Mouse (Mus musculus) liver, adult 2 months (tissue): ENCODE results near the gene Rgs11. TPM values are rescaled to one million over a fixed set of nuclear protein-coding genes. Genes with fewer than 3 reads are reported as not detected.

Experiments
- DNase-seq: peaks from one replicate; pipeline ENCODE4 v3.0.0-alpha.2; 2011; ENCODE audit warnings: low read depth, low spot score; ENCODE audit errors: extremely low read depth
- H3K27ac ChIP-seq: fragments of 200-500 bp; replicated peaks from 2 replicates; pipeline ENCODE4 v1.5.1; 2012; ENCODE audit warnings: low read depth, mild to moderate bottlenecking, control low read depth, inconsistent platforms, low read length; ENCODE audit not compliant: insufficient read depth
- H3K27me3 ChIP-seq: fragments of 200-500 bp; 2 replicates; pipeline ENCODE4 v1.6.1; 2012; ENCODE audit warnings: mild to moderate bottlenecking, moderate library complexity, low read length, inconsistent platforms; ENCODE audit not compliant: control insufficient read depth, insufficient read depth
- H3K36me3 ChIP-seq: fragments of 200-500 bp; 2 replicates; pipeline ENCODE4 v1.6.1; 2012; ENCODE audit warnings: low read length, inconsistent platforms; ENCODE audit not compliant: control insufficient read depth, insufficient read depth
- H3K4me1 ChIP-seq: fragments of 200-500 bp; 2 replicates; pipeline ENCODE4 v1.6.1; 2011; ENCODE audit warnings: low read length; ENCODE audit not compliant: control insufficient read depth, insufficient read depth
- H3K4me3 ChIP-seq: fragments of 200-500 bp; 2 replicates; pipeline ENCODE4 v1.5.1; 2011; ENCODE audit warnings: low read depth, mild to moderate bottlenecking, control low read depth, low read length, moderate library complexity; ENCODE audit not compliant: insufficient read depth
- H3K79me2 ChIP-seq: fragments of 200-500 bp; 2 replicates; pipeline ENCODE4 v1.6.1; 2012; ENCODE audit warnings: inconsistent platforms, mild to moderate bottlenecking, low read length, moderate library complexity; ENCODE audit not compliant: control insufficient read depth, insufficient read depth
- H3K9ac ChIP-seq: fragments of 200-500 bp; 2 replicates; pipeline ENCODE4 v1.6.1; 2012; ENCODE audit warnings: low read depth, mild to moderate bottlenecking, control low read depth, inconsistent platforms, low read length
- CTCF ChIP-seq: fragments of 200-500 bp; IDR thresholded peaks from 2 replicates; pipeline ENCODE4 v1.5.1; 2011; ENCODE audit warnings: low read depth, low read length, control low read depth
- POLR2A ChIP-seq: fragments of 200-500 bp; IDR thresholded peaks from 2 replicates; pipeline ENCODE4 v1.6.1; 2011; ENCODE audit warnings: low read length, control low read depth; ENCODE audit not compliant: insufficient read depth; ENCODE audit errors: extremely low read depth
- WGBS: fragments of 180-500 bp; shearing (Covaris S2); methylation state at CpG from one replicate; pipeline ENCODE4 v1.1.7; 2018; 5-methylcytosine and 5-hydroxymethylcytosine counted together
- polyA plus RNA-seq: library from polyadenylated mRNA; depleted of rRNA; stranded (reverse); fragments of >200 nt; gene quantifications from 2 replicates; pipeline ENCODE4 v1.2.3, GENCODE M21; 2012; rRNA removed
- total RNA-seq: library from RNA; depleted of rRNA; stranded (reverse); fragments of >200 nt; gene quantifications from 2 replicates; pipeline ENCODE4 v1.2.3, GENCODE M21; 2014; rRNA removed

Rgs11 gene
- total and polyA plus RNA-seq, 2 experiments, result 0.09 to 0.22 TPM

GRCm38 (mm10) chr17:26252539-26253251 is 49.9 kb downstream of the Rgs11 start, which contains the start of gene Luc7l:
Gene Luc7l, plus strand, starts transcription at chr17:26252896.
- Histone ChIP-seq H3K36me3 (peaks cover 13% of the 10 kb centered on the region), H3K4me3 (peak within 1 kb of the TSS; percentile 99), H3K27ac (peak within 1 kb of the TSS; percentile 94), H3K27me3 (no peaks in the 10 kb centered on the region), H3K9ac (peak within 1 kb of the TSS; percentile 99), H3K79me2 (peaks cover 5% of the 10 kb centered on the region; the same call in 1 of the 2 replicates), H3K4me1 (peaks cover 6% of the 10 kb centered on the region)
- TF ChIP-seq POLR2A (peak; percentile 88), CTCF (0 out of 2 replicates have a peak, but pooled peaks have one; percentile 5)
- WGBS, result under 1% methylated on average over 43 of the region's 43 CpGs
- DNase-seq, result peak; percentile 92

GRCm38 (mm10) chr17:26253399-26253798 is 50.6 kb downstream of the Rgs11 start:
- Histone ChIP-seq H3K9ac (peak overlapping the region; percentile 99), H3K27ac (peak overlapping the region; percentile 94), H3K27me3 (no peaks in the 10 kb centered on the region), H3K79me2 (peaks cover 5% of the 10 kb centered on the region; the same call in 1 of the 2 replicates), H3K4me3 (peak overlapping the region; percentile 99), H3K36me3 (peaks cover 18% of the 10 kb centered on the region), H3K4me1 (peaks cover 6% of the 10 kb centered on the region)
- TF ChIP-seq POLR2A (no peak), CTCF (no peak)
- DNase-seq, result no peak
- under 1% methylated on average over 24 of the region's 24 CpGs for WGBS

- WGBS, result 96% methylated on average over 7 of the region's 7 CpGs
- Histone ChIP-seq H3K4me1 (peaks cover 6% of the 10 kb centered on the region), H3K4me3 (no peak overlapping the region), H3K36me3 (peaks cover 28% of the 10 kb centered on the region), H3K79me2 (peaks cover 8% of the 10 kb centered on the region; the same call in 1 of the 2 replicates), H3K27ac (no peak overlapping the region), H3K9ac (no peak overlapping the region), H3K27me3 (no peaks in the 10 kb centered on the region)
- TF ChIP-seq POLR2A (no peak), CTCF (no peak)
- no peak for DNase-seq
These were observed 52.6 kb downstream of the Rgs11 start for GRCm38 (mm10) chr17:26255313-26255712.

Other genes starting within 250 kb of the Rgs11 start
- 1.8 and 3.0 TPM in 2 replicates for gene Capn15, start 217.2 kb upstream of the Rgs11 start, total RNA-seq
- gene Capn15, start 217.2 kb upstream of the Rgs11 start, polyA plus RNA-seq, result 16.8 and 23.3 TPM in 2 replicates
- gene Rab11fip3, start 133.4 kb upstream of the Rgs11 start, total RNA-seq, result 4.6 and 7.7 TPM in 2 replicates
- 11.1 and 13.2 TPM in 2 replicates for gene Rab11fip3, start 133.4 kb upstream of the Rgs11 start, polyA plus RNA-seq
- gene Decr2, start 112.6 kb upstream of the Rgs11 start, total RNA-seq, result 179 and 237 TPM in 2 replicates
- gene Decr2, start 112.6 kb upstream of the Rgs11 start, polyA plus RNA-seq, result 147 and 154 TPM in 2 replicates
- gene Nme4, start 107.3 kb upstream of the Rgs11 start, total RNA-seq, result 6.2 and 7.0 TPM in 2 replicates
- 8.7 TPM in 2 replicates for gene Nme4, start 107.3 kb upstream of the Rgs11 start, polyA plus RNA-seq
- 8.8 and 10.0 TPM in 2 replicates for gene Tmem8, start 89.7 kb upstream of the Rgs11 start, total RNA-seq
- gene Tmem8, start 89.7 kb upstream of the Rgs11 start, polyA plus RNA-seq, result 46.2 and 52.5 TPM in 2 replicates
- 64.5 and 67.9 TPM in 2 replicates for gene Mrpl28, start 79.5 kb upstream of the Rgs11 start, total RNA-seq
- 80.6 and 87.6 TPM in 2 replicates for gene Mrpl28, start 79.5 kb upstream of the Rgs11 start, polyA plus RNA-seq
- gene Axin1, start 64.3 kb upstream of the Rgs11 start, total RNA-seq, result 8.4 and 9.3 TPM in 2 replicates
- gene Axin1, start 64.3 kb upstream of the Rgs11 start, polyA plus RNA-seq, result 7.4 and 8.9 TPM in 2 replicates
- gene Pdia2, start 3.9 kb upstream of the Rgs11 start, total RNA-seq, result 1.6 and 6.0 TPM in 2 replicates
- not detected in 2 replicates for gene Pdia2, start 3.9 kb upstream of the Rgs11 start, polyA plus RNA-seq
- not detected in 2 replicates for gene Arhgdig, start 4.8 kb downstream of the Rgs11 start, total RNA-seq
- 0.09 TPM in 1 of 2 replicates, not detected in the other for gene Arhgdig, start 4.8 kb downstream of the Rgs11 start, polyA plus RNA-seq
- 12.6 and 19.5 TPM in 2 replicates for gene Fam234a, start 41.3 kb downstream of the Rgs11 start, total RNA-seq
- gene Fam234a, start 41.3 kb downstream of the Rgs11 start, polyA plus RNA-seq, result 50.8 and 54.0 TPM in 2 replicates
- gene Luc7l, start 49.9 kb downstream of the Rgs11 start, total RNA-seq, result 17.8 and 18.2 TPM in 2 replicates
- 8.8 and 15.4 TPM in 2 replicates for gene Luc7l, start 49.9 kb downstream of the Rgs11 start, polyA plus RNA-seq
- 0.46 and 1.8 TPM in 2 replicates for gene Neurl1b, start 211.9 kb downstream of the Rgs11 start, total RNA-seq
- 0.57 and 0.83 TPM in 2 replicates for gene Neurl1b, start 211.9 kb downstream of the Rgs11 start, polyA plus RNA-seq